Mouse (Mus musculus) T-helper 1 cell (primary cell): ENCODE data around the gene Cybc1.

Experiments used
- in situ Hi-C: fragments of 300-600 bp; cut with MboI, MseI; formaldehyde crosslinking; loops from one replicate; pipeline ENCODE4 v1.15.1; 2025; ENCODE audit warnings: high pct_unique_total_duplicates

Cybc1 gene

DNA sequence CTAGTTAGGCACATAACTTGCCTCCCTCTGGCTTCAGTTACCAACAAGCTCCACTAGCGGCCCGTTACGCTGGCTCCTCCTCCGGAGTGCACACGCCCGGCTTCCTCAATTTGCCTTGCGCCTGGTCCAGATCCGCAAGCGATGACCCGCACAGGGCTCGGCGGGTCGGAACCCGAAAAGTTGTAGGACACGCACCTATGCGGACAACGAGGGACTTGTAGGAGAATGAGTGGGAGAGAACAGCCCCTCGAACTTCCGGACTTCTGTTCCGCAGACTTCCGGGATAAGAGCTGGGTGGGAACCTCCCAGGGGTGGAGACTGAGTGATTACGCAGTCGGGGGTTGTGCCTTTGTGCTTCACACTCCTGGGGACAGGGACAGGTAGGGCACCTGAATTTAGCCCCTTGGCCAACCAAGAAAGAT, at the start of gene Cybc1:
Cybc1 (minus strand) TSS at position 305 of the 422 bp plus-strand sequence.
- in situ Hi-C loops, result no loop called here

DNA sequence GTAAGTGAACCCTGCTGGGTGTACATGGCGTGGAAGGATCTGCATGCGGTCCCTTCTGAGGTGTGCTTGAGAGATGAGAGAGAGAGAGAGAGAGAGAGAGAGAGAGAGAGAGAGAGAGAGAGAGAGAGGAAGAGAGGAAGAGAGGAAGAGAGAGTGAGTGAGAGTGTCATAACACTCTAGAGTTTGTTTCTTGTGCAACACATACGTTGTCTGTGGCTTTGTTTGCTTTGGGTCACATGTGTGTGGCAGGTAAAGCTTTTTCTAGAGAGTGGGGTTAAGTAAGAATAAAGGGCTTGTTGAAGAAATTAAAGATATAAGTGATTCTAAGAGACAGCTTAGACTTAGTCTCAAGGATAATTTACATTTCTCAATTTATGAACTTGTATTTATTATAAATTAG, 48.9 kb upstream of the Cybc1 start:
- in situ Hi-C loops, result no loop called here

GRCm38 (mm10) chr11:121277516-121277915, 48.4 kb upstream of the Cybc1 start:
- in situ Hi-C loops, result no loop called here

- in situ Hi-C loops, result no loop called here
Measured at GRCm38 (mm10) chr11:121261074-121261473, 32.0 kb upstream of the Cybc1 start.

GRCm38 (mm10) chr11:121260211-121260906, 31.2 kb upstream of the Cybc1 start:
- in situ Hi-C loops, result no loop called here

GRCm38 (mm10) chr11:121259160-121260100, 30.3 kb upstream of the Cybc1 start, which contains the start of gene Foxk2:
Gene Foxk2, plus strand, starts transcription at chr11:121259990.
- in situ Hi-C loops, result no loop called here

- in situ Hi-C loops, result no loop called here
Measured at GRCm38 (mm10) chr11:121250196-121250595, 21.1 kb upstream of the Cybc1 start.

- in situ Hi-C loops, result no loop called here
Measured at GRCm38 (mm10) chr11:121239669-121240068, 10.5 kb upstream of the Cybc1 start.

DNA sequence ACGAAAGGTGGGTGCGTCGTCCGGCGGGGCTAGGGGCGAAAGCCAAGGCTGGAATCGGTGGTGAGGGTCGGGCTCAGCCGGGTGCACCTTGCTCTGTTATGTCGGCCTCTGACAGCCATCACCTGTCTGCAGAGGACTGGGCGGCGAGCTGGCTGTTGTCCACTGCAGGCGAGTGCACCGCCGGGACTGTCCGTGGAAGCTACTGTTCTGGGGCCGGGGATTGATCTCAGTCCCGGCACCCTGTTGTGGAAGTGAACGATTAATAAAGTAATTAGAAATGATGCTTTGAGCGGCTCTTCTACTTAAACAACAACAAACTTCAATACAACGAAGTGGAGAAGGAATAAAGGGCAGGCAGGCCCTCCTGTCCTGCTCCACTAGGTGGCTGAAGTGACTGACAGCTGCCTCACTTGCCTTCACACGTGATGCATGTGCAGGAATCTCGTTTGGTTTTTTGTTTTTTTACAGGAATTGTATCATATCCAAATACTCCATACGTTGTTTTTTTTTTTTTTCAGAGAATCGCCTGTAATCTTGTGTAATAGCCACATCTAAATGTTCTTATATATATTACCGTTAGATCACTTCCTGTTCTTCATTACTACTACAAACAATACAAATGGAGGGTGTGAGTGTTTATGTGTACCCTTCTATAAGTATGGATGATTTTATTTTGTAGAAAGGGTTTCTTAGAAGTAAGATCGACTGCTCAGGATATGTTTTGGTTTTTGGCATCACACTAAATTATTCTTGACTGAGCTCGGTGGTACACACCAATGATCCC, 8.4 kb upstream of the Cybc1 start:
- in situ Hi-C loops, result no loop called here

DNA sequence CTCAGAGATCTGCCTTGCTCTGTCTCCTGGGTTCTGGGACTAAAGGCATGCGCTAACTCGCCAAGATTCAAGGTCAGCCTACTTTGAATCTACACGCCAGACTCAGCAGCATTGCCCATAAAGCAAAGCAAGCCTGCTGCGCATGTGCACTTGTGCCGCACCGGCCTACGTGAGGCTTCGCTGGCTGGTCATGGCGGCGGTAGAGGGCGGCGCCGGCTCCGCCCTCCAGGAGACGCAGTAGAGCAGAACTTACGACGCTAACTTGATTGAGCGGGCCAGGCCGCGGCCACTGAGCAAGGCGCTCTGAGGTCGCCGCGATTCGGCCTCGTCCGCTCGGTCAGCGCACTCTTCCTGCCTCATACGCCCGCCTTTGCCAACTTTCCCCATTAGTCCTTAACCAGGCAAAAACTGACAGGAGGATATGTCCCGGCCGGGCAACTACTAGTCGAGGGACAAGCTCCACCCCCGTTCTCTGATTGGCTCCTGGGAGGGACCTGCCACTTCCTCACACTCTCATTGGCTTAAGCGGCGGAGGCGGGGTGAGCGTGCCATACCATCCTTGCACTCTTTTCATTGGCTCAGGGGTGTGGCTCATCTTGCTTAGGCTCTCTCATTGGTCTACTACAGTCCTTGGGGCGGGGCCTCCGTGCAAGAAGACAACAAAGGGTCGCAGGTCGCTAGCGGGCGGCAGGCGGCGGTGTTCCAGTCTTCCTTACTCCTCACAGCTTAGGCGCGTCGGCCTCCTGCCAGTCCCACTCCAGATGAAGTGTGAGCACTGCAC, 7.6 kb upstream of the Cybc1 start, which contains the start of gene Narf:
Narf (plus strand) TSS at position 690 of the 781 bp plus-strand sequence.
- in situ Hi-C loops, result no loop called here

DNA sequence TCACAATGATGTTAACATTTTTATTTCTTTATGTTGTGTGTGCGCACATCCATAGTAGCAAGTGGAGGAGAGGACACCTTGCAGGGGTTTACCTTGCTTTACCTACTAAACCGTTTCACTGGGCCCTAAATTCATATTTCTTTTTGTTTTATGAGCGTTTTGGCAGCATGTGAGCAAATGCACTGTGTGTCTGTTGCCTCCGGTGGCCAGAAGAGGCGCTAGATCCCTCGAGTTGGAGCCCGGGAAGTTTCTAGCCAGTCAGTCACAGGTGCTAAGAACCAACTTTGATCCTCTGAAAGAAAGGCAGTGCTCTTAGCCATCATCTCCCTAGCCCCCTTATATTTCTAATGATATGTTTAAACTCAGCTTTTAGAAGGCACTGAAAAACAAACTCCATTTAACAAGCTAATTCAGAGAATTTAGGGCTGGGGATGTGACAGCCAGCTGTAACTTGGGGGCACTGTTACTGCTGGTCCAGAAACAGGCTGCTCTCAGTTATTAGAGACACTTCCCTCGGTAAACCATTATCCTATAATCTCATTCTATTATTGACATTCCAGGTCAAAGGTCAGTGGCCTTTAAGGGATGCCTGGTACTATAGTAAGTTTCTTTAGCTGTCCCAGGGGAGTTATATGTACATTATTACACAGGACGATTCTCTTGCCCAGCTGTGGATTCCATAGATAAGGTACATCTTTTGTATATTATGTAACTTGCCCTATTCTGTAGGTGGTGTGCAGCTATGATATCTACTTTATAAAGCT, 6.5 kb upstream of the Cybc1 start:
- in situ Hi-C loops, result no loop called here

DNA sequence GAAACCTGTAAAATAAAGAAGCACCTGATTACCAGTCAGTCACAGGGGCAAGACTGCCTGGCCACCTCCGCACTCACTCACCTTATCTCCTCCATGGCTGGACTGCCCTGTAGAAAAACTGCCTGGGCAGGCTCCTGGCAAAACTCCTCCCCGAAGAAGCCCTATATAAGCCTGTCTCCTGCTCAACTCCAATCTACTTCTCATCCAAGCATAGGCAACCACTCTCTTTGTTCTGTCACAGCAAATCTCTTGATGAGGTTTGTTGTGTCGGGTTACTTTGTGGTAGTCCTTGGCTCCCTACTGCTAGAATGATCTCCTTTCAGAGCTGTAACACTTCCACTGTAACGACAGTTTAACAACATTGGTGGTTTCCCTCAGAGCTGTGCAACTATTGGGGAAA, 3.6 kb upstream of the Cybc1 start:
- in situ Hi-C loops, result no loop called here

GRCm38 (mm10) chr11:121231628-121232291, 2.6 kb upstream of the Cybc1 start:
- in situ Hi-C loops, result no loop called here

- in situ Hi-C loops, result no loop called here
Measured at GRCm38 (mm10) chr11:121231191-121231590, 2.1 kb upstream of the Cybc1 start.

GRCm38 (mm10) chr11:121228129-121229017, 749 bp downstream of the Cybc1 start:
- in situ Hi-C loops, result no loop called here

DNA sequence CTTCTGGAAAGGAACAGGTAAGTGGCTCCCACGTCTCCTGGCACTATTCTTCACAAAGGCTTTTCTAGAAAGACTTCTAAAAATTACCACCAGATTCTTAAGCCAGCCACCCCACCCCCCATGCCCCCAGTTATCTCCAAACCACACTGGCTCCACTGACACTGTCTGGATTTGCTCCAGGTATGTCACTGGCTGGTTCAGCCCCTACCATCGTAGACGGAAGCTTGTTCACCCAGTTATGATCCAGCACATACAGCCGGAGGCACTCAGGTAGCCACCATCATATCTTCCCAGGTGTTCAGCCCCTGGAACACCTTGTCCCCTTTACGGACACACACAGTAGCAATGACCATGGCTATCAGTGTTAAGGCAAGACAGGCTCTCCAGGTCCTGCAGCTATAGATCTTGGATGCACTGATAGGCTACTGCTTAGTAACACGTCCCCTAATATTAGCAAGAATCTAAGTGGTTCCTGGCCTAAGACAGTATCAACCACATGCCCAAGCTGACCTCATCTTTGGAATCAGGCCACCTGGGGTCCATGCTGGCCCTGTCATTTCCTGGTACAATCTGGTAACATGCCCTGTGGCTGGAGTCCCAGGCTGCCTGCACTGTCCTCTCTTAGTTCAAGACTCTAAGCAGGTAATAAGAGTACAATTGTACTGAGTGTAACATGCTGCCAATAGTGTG, 7.7 kb downstream of the Cybc1 start:
- in situ Hi-C loops, result no loop called here

DNA sequence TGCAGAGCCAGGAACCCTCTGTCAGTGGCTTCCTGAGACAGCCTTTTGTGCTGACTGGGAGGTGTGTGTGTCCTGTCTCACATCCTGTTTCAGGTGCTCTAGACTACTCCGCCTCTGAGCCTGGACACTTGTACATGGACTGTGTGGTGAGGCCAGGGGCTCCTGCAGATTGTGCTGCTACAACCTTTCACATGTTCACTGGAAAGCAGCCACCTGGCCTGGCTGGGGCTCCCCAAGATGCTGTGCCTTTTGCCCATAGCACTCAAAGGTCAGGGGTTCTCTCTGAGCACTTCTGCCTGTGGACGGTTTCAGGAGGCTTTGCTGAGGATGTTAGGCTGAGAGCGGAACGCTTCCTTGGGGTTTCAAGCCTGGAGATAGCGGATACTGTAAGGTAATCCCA, 8.4 kb downstream of the Cybc1 start:
- in situ Hi-C loops, result no loop called here

DNA sequence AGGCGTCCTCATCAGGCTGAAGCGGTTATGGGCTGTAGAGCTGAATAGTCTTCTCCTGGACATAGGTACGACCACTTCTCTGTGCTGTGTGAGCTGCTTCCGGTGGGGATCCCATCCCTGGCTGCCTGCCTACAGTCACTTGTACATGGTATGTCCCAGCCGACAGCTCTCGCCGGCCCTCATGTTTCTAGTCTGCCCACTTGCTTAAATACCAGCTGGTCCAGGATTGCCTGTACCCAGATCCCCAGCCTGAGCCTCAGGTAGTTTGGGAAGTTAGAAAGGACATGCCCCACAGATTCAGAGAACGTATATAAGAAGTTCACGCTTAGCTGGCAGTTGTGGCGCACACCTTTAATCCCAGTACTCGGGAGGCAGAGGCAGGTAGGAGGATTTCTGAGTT, 9.3 kb downstream of the Cybc1 start:
- in situ Hi-C loops, result no loop called here
